Mouse (Mus musculus): ENCODE data around the gene Mgat3.

DNA sequence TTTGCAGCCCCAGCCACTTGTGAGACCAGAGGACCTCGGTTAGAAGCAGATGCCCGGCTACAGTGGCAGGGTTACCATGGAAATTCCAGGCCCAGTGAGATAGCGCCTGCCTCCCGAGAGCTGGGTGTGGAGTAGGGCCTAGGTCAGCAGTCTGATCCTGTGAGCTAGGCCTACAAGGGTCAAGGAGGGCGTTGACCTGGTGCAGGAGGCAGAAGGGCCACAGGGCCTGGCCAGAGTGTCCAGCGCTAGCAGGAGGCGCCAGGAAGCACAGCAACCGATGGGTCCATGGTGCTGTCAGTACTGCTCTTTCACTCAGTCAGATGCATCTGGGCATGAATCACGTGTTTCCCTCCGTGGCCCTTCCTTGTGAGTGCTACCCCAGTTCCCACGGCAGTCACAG, 19.8 kb upstream of the Mgat3 start:
- TF ChIP-seq CTCF (IDR thresholded peaks at IDR 0.05; ENCODE audit: extremely low read depth, insufficient read depth, low read length) (no peak), POLR2A (IDR thresholded peaks at IDR 0.05; ENCODE audit: extremely low read depth, insufficient read depth, low read length) (no peak)

Measured in cortical plate, adult 2 months (tissue).